Mouse (Mus musculus) myocyte (in vitro differentiated cells): ENCODE measurements around the gene Jkamp.

Experiments used
- POLR2A ChIP-seq: IDR thresholded peaks from one replicate; pipeline ENCODE4 v1.6.1; 2011; ENCODE audit warnings: low read depth, mild to moderate bottlenecking, control low read depth, moderate library complexity; ENCODE audit not compliant: insufficient read length
- TCF12 ChIP-seq: IDR thresholded peaks from one replicate; pipeline ENCODE4 v1.6.1; 2011; ENCODE audit warnings: mild to moderate bottlenecking, control low read depth; ENCODE audit not compliant: poor library complexity, insufficient read depth, severe bottlenecking

- TF ChIP-seq TCF12, result no peak
- no peak for TF ChIP-seq POLR2A
These were observed 17.4 kb downstream of the Jkamp start for GRCm38 (mm10) chr12:72102776-72103175.
